Mouse (Mus musculus) gastrocnemius, postnatal 14 days (tissue): Measurements from ENCODE around the gene Ccdc173. TPM values are rescaled to one million over a fixed set of nuclear protein-coding genes. Genes with fewer than 3 reads are reported as not detected.
"Not testable (repeated sequence)": the region's sequence is repeated elsewhere in the genome, so short reads cannot be mapped to it uniquely, and the experiment has no call there.

Experiments used
- DNase-seq: peaks from one replicate; pipeline ENCODE4 v3.0.0; 2021; ENCODE audit warnings: mixed read lengths
- intact Hi-C: fragments of 180-260 bp; cut with DNase I; formaldehyde crosslinking; loops from one replicate; pipeline ENCODE4 v1.15.1; 2025; ENCODE audit warnings: low total_unique reads
- long read RNA-seq, 2 experiments: library from polyadenylated mRNA; stranded (forward); transcript quantifications; one replicate each; pipeline ENCODE4 v2.0.0; 2021
- total RNA-seq, 2 experiments: library from RNA; stranded (reverse); gene quantifications; 2 replicates each; pipeline ENCODE4 v1.2.3; 2021

The Ccdc173 gene
- total RNA-seq: under 1 TPM; 0.29 to 0.40 TPM
- long read RNA-seq, experiment 1: 0 reads
- long read RNA-seq, experiment 2: 0 reads

DNA sequence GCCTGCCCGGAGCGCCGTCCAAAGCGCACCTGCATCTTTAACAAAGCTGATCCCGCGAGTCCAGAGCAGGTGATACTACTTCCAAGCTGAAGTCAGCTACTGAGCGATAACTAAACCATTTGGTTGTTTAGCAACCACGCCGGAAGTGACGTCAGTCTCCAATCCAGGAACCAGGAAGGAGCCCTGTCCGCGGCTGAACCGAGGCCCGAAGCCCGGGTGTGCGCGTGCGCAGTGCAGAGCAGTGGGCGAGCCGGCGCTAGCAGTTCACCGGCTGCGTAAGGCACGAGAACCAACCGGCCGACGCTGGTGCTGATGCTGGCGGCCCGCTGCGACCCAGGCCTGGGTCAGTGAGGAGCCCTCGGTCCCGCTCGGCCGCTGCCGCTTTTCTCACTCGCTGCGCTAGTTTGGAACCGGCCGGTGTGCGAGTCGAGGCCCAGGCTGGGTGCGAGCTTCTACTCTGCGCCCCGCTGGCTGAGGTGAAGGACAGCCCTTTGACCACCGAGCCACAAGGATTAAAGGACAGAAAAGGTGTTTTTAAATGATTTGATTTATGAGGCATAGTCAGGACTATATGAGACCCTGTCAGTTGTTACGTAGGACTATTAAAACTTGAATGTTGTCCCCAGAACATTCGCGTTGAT lies at the start of gene Ccdc173, which contains the start of gene Phospho2:
Gene Ccdc173, minus strand, starts transcription at position 147 of the 641 bp plus-strand sequence.
Gene Phospho2, plus strand, starts transcription at position 195 of the 641 bp plus-strand sequence.
- intact Hi-C loops: loop anchor here (10.0 kb wide), 1 partner anchor 155 kb away; no protein-coding TSS in a partner anchor
- DNase-seq: peak; percentile 99

DNA sequence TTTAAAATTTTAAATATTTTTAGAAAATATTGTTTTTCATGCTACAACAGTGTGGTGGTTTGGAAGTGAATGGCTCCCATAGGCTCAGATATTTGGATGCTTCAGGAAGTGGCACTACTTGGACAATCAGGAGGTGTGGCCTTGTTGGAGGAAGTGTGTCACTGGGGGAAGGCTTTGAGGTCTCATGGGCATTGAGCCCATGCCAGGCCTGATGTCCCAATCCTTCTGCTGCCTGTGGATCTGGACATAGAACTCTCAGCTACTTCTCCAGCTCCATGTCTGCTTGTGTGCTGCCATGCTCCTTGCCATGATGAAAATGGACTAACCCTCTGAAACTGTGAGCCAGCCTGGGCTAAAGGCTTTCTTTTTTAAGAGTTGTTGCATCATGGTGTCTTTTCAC lies 49.3 kb upstream of the Ccdc173 start:
- DNase-seq: no peak
- intact Hi-C loops: no loop called here

DNA sequence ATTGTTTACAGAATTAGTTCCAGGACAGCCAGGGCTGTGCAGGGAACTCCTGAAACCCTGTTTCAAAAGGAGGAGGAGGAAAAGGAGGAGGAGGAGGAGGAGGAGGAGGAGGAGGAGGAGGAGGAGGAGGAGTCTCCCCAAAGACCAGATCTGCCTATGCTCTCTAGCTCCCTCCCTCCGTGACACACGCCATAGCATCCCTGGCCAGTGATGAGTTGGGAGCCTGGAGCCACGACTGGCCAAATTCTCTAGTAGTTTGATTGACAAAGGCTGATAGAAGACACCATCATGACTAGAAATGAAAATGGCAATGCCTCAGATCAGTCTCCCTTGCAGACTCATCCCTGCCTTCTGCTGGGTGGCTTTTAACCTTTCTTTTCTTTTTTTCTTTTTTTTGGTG lies 48.6 kb upstream of the Ccdc173 start:
- no peak for DNase-seq
- intact Hi-C loops: no loop called here

- no peak for DNase-seq
- intact Hi-C loops: no loop called here
These were observed 48.0 kb upstream of the Ccdc173 start for GRCm38 (mm10) chr2:69837244-69837967.

DNA sequence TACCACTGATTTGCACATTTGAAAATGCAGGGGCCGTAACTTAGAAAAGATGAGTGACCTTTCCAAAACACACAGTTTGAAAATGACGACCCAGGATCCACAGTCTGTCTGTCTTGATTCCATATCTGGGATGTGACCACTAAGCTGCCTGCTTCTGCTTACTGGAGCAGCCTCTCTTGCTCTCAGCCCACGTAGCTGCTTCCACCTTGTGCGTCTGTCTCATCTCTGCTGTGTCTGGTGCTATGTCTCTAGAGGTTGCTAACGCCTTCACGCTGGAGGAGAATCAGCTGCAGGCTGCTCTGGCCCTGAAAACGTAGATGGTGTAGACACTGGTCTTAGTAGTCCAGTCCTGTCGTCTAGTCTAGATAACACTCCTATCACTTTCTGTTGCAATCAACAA lies 40.7 kb upstream of the Ccdc173 start:
- intact Hi-C loops: no loop called here
- DNase-seq: no peak

- intact Hi-C loops: no loop called here
- no peak for DNase-seq
These were observed 40.3 kb upstream of the Ccdc173 start for GRCm38 (mm10) chr2:69829680-69830079.

GRCm38 (mm10) chr2:69828031-69828430 lies 38.7 kb upstream of the Ccdc173 start:
- DNase-seq: no peak
- intact Hi-C loops: no loop called here

- peak; percentile 10 for DNase-seq
- intact Hi-C loops: no loop called here
These were observed 37.0 kb upstream of the Ccdc173 start for GRCm38 (mm10) chr2:69826380-69826779.

- intact Hi-C loops: no loop called here
- no peak for DNase-seq
These were observed 36.5 kb upstream of the Ccdc173 start for GRCm38 (mm10) chr2:69825898-69826297.

GRCm38 (mm10) chr2:69823129-69823677 lies 33.8 kb upstream of the Ccdc173 start:
- intact Hi-C loops: no loop called here
- DNase-seq: peak; percentile 38

DNA sequence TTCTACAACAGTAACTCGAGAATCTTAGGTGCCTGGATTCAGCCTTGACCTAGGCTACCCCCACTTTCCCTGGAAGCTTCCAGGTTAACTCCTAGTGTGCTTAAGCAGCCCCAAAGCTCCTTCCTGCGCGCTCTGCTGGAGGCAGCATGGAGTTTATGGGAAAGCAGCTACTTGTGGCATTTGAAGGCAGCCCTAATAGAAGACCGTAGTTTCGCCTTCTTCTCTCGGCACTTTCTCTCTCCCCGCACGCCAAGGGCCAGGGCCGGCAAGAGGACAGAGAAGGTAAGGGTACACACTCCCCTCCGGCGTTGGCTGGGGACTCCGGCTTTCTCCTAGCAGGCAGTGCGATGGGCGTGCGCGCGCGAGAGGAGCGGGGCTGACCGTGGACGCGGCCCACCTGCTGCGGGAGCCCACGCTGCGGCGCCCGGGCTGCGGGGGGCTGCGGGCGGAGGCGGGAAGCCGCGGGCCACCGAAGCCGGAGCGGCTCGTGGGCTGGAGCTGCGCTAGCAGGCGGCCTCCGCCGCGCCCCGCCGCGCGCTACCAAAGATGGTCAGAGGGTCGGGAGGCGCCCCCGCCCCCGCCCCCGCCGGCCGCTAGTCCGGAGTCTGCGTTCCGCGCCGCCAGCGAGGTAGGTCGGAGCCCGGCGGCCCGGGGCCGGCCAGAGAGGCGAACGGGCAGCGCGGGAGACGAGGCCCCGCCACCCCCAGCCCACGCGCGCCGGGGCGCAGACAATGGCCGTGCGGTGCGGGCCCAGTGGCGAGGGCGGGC lies 33.2 kb upstream of the Ccdc173 start:
- peak; percentile 37 for DNase-seq
- intact Hi-C loops: no loop called here

- intact Hi-C loops: no loop called here
- DNase-seq: no peak
These were observed 32.3 kb upstream of the Ccdc173 start, which contains the start of gene Klhl23 for GRCm38 (mm10) chr2:69821711-69822110. Klhl23 (plus strand) TSS chr2:69821944.

- no peak for DNase-seq
- intact Hi-C loops: no loop called here
These were observed 30.8 kb upstream of the Ccdc173 start for GRCm38 (mm10) chr2:69820201-69820600.

- no peak for DNase-seq
- intact Hi-C loops: no loop called here
These were observed 29.1 kb upstream of the Ccdc173 start for GRCm38 (mm10) chr2:69818350-69819085.

GRCm38 (mm10) chr2:69816575-69816974 lies 27.2 kb upstream of the Ccdc173 start:
- DNase-seq: no peak
- intact Hi-C loops: no loop called here

DNA sequence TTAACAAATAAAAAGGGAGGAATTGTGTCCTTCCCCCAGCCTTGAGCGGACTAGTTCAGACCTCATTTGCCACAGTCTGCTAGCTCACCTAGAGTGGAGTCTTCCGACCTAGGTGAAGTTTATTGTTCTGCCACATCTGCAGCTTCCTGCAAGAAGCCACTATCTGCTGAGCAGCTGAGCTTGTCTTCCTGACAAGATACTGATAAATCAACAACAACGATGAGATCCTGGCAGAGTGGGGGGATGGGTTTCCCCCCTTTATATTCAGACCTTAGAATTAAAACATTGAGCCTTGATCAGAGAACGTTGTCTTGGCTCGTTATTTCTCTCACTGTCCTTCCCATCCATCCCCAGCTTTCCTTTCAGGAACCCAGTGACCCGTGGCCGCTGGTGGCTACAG lies 22.0 kb upstream of the Ccdc173 start:
- DNase-seq, intact Hi-C loops: not testable (repeated sequence)

GRCm38 (mm10) chr2:69810169-69810568 lies 20.8 kb upstream of the Ccdc173 start:
- intact Hi-C loops: no loop called here
- DNase-seq: no peak

DNA sequence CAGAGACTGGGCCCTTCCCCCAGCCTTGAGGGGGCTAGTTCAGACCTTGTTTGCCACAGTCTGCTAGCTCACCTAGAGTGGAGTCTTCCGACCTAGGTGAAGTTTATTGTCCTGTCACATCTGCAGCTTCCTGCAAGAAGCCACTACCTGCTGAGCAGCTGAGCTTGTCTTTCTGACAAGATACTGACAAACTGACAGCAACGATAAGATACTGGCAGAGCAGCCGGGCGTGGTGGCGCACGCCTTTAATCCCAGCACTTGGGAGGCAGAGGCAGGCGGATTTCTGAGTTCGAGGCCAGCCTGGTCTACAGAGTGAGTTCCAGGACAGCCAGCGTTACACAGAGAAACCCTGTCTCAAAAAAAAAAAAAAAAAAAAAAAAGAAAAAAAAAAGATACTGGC lies 15.3 kb upstream of the Ccdc173 start:
- intact Hi-C loops, DNase-seq: not testable (repeated sequence)

- intact Hi-C loops: no loop called here
- no peak for DNase-seq
These were observed 14.4 kb upstream of the Ccdc173 start for GRCm38 (mm10) chr2:69803756-69804155.
